ENCODE assay signal across 31 mouse cellular contexts in genomic region chr5:141058863-141059262, GRCm38 (mm10). TPM values are rescaled to one million over a fixed set of nuclear protein-coding genes. Genes with fewer than 3 reads are reported as not detected.
"Had no signal": no experiment of that assay in that cellular context is flagged by ENCODE, and none has a peak within 500 bp of the region (broad histone marks: within the 10 kb centered on the region; RNA-seq: fewer than 3 reads in every experiment).

No protein-coding gene starts in this region.

- H3K27ac ChIP-seq: limb, embryonic 10.5 days; limb, embryonic 12.5 days; limb, embryonic 13.5 days; limb, embryonic 15.5 days; liver, embryonic 12.5 days; liver, embryonic 13.5 days; liver, embryonic 14.5 days; liver, embryonic 15.5 days; lung, embryonic 15.5 days; macrophage; midbrain, embryonic 10.5 days; midbrain, embryonic 12.5 days; midbrain, embryonic 13.5 days; midbrain, embryonic 15.5 days had no signal

- H3K36me3 ChIP-seq: limb, embryonic 10.5 days; limb, embryonic 12.5 days; limb, embryonic 13.5 days; limb, embryonic 15.5 days; liver, embryonic 12.5 days; liver, embryonic 13.5 days; liver, embryonic 15.5 days; lung, embryonic 15.5 days; midbrain, embryonic 10.5 days; midbrain, embryonic 12.5 days; midbrain, embryonic 13.5 days; midbrain, embryonic 15.5 days had no signal

- H3K4me2 ChIP-seq: limb, embryonic 12.5 days; limb, embryonic 13.5 days; limb, embryonic 15.5 days; liver, embryonic 11.5 days; liver, embryonic 12.5 days; liver, embryonic 13.5 days; liver, embryonic 15.5 days; lung, embryonic 14.5 days; lung, embryonic 15.5 days; midbrain, embryonic 11.5 days; midbrain, embryonic 12.5 days; midbrain, embryonic 13.5 days; midbrain, embryonic 15.5 days had no signal

- H3K9ac ChIP-seq: limb, embryonic 12.5 days; limb, embryonic 13.5 days; limb, embryonic 15.5 days; liver, embryonic 12.5 days; liver, embryonic 13.5 days; liver, embryonic 14.5 days; liver, embryonic 15.5 days; liver, postnatal 0 days; lung, embryonic 14.5 days; lung, embryonic 15.5 days; midbrain, embryonic 12.5 days; midbrain, embryonic 13.5 days; midbrain, embryonic 15.5 days had no signal

- H3K27me3 ChIP-seq: limb, embryonic 12.5 days; limb, embryonic 13.5 days; limb, embryonic 15.5 days; liver, embryonic 12.5 days; liver, embryonic 13.5 days; liver, embryonic 15.5 days; lung, embryonic 15.5 days; megakaryocyte, embryonic 14.5 days; midbrain, embryonic 12.5 days; midbrain, embryonic 13.5 days; midbrain, embryonic 15.5 days had no signal

- H3K4me1 ChIP-seq: limb, embryonic 10.5 days; limb, embryonic 13.5 days; limb, embryonic 15.5 days; liver, embryonic 12.5 days; liver, embryonic 13.5 days; lung, embryonic 15.5 days; midbrain, embryonic 10.5 days; midbrain, embryonic 12.5 days; midbrain, embryonic 13.5 days; midbrain, embryonic 15.5 days had no signal

- H3K9me3 ChIP-seq: limb, embryonic 10.5 days; limb, embryonic 13.5 days; limb, embryonic 15.5 days; liver, embryonic 12.5 days; liver, embryonic 15.5 days; lung, embryonic 15.5 days; midbrain, embryonic 10.5 days; midbrain, embryonic 13.5 days; midbrain, embryonic 15.5 days had no signal

- H3K4me3 ChIP-seq: limb, embryonic 10.5 days; limb, embryonic 12.5 days; limb, embryonic 13.5 days; limb, embryonic 15.5 days; liver, embryonic 12.5 days; liver, embryonic 13.5 days; liver, embryonic 15.5 days; lung, embryonic 15.5 days; megakaryocyte, embryonic 14.5 days; midbrain, embryonic 10.5 days; midbrain, embryonic 12.5 days; midbrain, embryonic 13.5 days; midbrain, embryonic 15.5 days; myocyte had no signal

- DNase-seq: left cerebral cortex, postnatal 4 days; liver; liver, embryonic 13.5 days; liver, postnatal 0 days; lung, adult 18-20 months; lung, adult 2 months; lung, embryonic 14.5 days; lung, postnatal 10 days; lung, postnatal 14 days; lung, postnatal 36 days; lung, postnatal 4 days; midbrain, embryonic 14.5 days had no signal

RNA-seq across cellular contexts. Expression of gene Card11, which starts 58.5 kb away (rescaled TPM):
- total RNA-seq: midbrain, postnatal 0 days had no signal
- polyA plus RNA-seq: midbrain, embryonic 11.5 days; midbrain, embryonic 16.5 days had no signal
